Mouse (Mus musculus) heart, adult 2 months (tissue): ENCODE results near the gene Tnp2.

ENCODE experiments used
- CTCF ChIP-seq: fragments of 200-600 bp; IDR thresholded peaks from 2 replicates; pipeline ENCODE4 v1.8.1; 2022; ENCODE audit warnings: antibody characterized with exemption, mild to moderate bottlenecking, moderate library complexity
- EP300 ChIP-seq: fragments of 200-500 bp; IDR thresholded peaks from 2 replicates; pipeline ENCODE4 v1.6.1; 2011; ENCODE audit warnings: low read depth, low read length, control low read depth; ENCODE audit not compliant: insufficient read depth
- POLR2A ChIP-seq: fragments of 200-500 bp; IDR thresholded peaks from 2 replicates; pipeline ENCODE4 v1.6.1; 2011; ENCODE audit warnings: mild to moderate bottlenecking, low read depth, low read length, control low read depth; ENCODE audit not compliant: insufficient read depth

DNA sequence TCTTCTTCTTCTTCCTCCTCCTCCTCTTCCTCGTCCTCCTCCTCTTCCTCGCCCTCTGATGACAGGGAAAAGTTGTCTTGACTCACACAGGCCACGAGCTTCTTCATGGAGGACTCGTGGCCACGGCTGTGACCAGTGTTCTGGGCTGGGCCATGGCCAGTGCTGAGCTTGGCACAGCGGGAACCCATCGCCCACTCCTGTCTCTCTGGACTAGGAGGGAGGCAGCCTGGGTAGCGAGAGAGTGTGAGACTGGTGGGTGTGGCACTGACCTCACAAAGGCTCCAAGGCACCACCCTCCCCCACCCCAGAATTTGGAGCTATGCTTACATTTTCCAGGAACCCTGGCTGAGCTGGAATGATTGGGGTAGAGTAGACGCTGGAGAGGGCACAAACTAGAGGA is 2.2 kb upstream of the Tnp2 start, which contains the start of gene Prm3:
- no peak for TF ChIP-seq CTCF
- no peak for TF ChIP-seq POLR2A
- no peak for TF ChIP-seq EP300
